Mouse (Mus musculus): ENCODE results near the gene Mitd1.

GRCm38 (mm10) chr1:37925971-37926370 lies 35.8 kb upstream of the Mitd1 start:
- TF ChIP-seq POLR2A (IDR thresholded peaks at IDR 0.05; ENCODE audit: low read depth, low read length), result no peak
- TF ChIP-seq CTCF (IDR thresholded peaks at IDR 0.05; ENCODE audit: extremely low read depth, insufficient read depth, insufficient read length, insufficient replicate concordance), result no peak
